Mouse (Mus musculus) lung, embryonic 16.5 days (tissue): ENCODE results near the gene Plk4. TPM values are rescaled to one million over a fixed set of nuclear protein-coding genes. Genes with fewer than 3 reads are reported as not detected.

ENCODE experiments used
- polyA plus RNA-seq: library from polyadenylated mRNA; unstranded; fragments of >200 nt; fragmentation: Nextera tagmentation; extraction: Ambion mirVana; gene quantifications from 2 replicates; pipeline ENCODE4 v1.2.1, GENCODE M21; 2015

The Plk4 gene
- polyA plus RNA-seq, 1 experiment from 2014 or later = 64.0 TPM

Other genes starting within 250 kb of the Plk4 start
- 0.10 and 0.48 TPM in 2 replicates for gene Slc25a31, start 91.2 kb upstream of the Plk4 start, polyA plus RNA-seq
- gene Hspa4l, start 55.5 kb upstream of the Plk4 start, polyA plus RNA-seq = 22.7 and 24.2 TPM in 2 replicates
- gene Mfsd8, start 46.9 kb downstream of the Plk4 start, polyA plus RNA-seq = 7.1 and 7.4 TPM in 2 replicates
- 7.2 and 8.6 TPM in 2 replicates for gene Abhd18, start 47.0 kb downstream of the Plk4 start, polyA plus RNA-seq
- gene 1700034I23Rik, start 102.5 kb downstream of the Plk4 start, polyA plus RNA-seq = 0.14 and 0.20 TPM in 2 replicates
- gene Larp1b, start 149.8 kb downstream of the Plk4 start, polyA plus RNA-seq = 3.1 and 4.5 TPM in 2 replicates